In genomic region chr9:95750746-95751145, GRCm38 (mm10) we compare ENCODE assay signal across 9 mouse cellular contexts. TPM values are rescaled to one million over a fixed set of nuclear protein-coding genes. Genes with fewer than 3 reads are reported as not detected.
DNase-seq lines count a peak whose midpoint lies in the region; ATAC-seq lines count a peak whose summit lies in the region.
"Had no signal": no experiment of that assay in that cellular context is flagged by ENCODE, and none has a peak within 500 bp of the region (broad histone marks: within the 10 kb centered on the region; RNA-seq: fewer than 3 reads in every experiment).

No protein-coding gene starts in this region.

- intact Hi-C loops in heart, postnatal 36 days (cut with DNase I): loop anchor here (5.0 kb wide), 1 partner anchor 102 kb away; no protein-coding TSS in a partner anchor

- no peak overlapping the region for H3K9ac ChIP-seq in heart, embryonic 14.5 days (ENCODE audit: low read length)
- peak overlapping the region; percentile 91 for H3K9ac ChIP-seq in hindbrain, embryonic 14.5 days
- peak overlapping the region; percentile 87 for H3K9ac ChIP-seq in midbrain, embryonic 13.5 days (replicated peaks)

- DNase-seq in heart, postnatal 36 days: no peak
- DNase-seq in embryonic facial prominence, embryonic 10.5 days (ENCODE audit: low spot score): no peak
- peak; percentile 53 for DNase-seq in hindbrain, embryonic 14.5 days (ENCODE audit: low spot score)
- no peak for DNase-seq in spleen, postnatal 10 days (ENCODE audit: low spot score in 2 of 2)
- no peak for DNase-seq in cerebellum, adult 8-10 months
- no peak for DNase-seq in kidney, adult 8-10 months

- H3K9me3 ChIP-seq in heart, embryonic 14.5 days (ENCODE audit: control insufficient read depth, low read length): no peaks in the 10 kb centered on the region
- H3K9me3 ChIP-seq in embryonic facial prominence, embryonic 10.5 days: no peaks in the 10 kb centered on the region
- no peaks in the 10 kb centered on the region for H3K9me3 ChIP-seq in hindbrain, embryonic 14.5 days (ENCODE audit: control insufficient read depth, low read length)
- no peaks in the 10 kb centered on the region for H3K9me3 ChIP-seq in midbrain, embryonic 13.5 days

- peak overlapping the region in 1 of 2 experiments; percentile 92; a peak in 2 of 4 replicates for H3K4me3 ChIP-seq in heart, embryonic 14.5 days (ENCODE audit: control insufficient read depth in 1 of 2, insufficient read depth in 1 of 2, low read depth in 1 of 2, low read length in 2 of 2)
- H3K4me3 ChIP-seq in embryonic facial prominence, embryonic 10.5 days: peak overlapping the region; percentile 76
- H3K4me3 ChIP-seq in hindbrain, embryonic 14.5 days (replicated peaks; ENCODE audit: low read length): peak overlapping the region; percentile 88
- H3K4me3 ChIP-seq in midbrain, embryonic 13.5 days (replicated peaks): peak overlapping the region; percentile 91

- WGBS in heart, embryonic 14.5 days: 45% methylated on average over 9 of the region's 9 CpGs
- WGBS in embryonic facial prominence, embryonic 10.5 days: 39% methylated on average over 9 of the region's 9 CpGs
- 44% methylated on average over 9 of the region's 9 CpGs for WGBS in hindbrain, embryonic 14.5 days
- 42% methylated on average over 9 of the region's 9 CpGs for WGBS in midbrain, embryonic 13.5 days

- H3K4me2 ChIP-seq in heart, embryonic 14.5 days (ENCODE audit: low read length): peak overlapping the region; percentile 90
- peak overlapping the region; percentile 62 for H3K4me2 ChIP-seq in hindbrain, embryonic 14.5 days (replicated peaks)
- peak overlapping the region; percentile 83 for H3K4me2 ChIP-seq in midbrain, embryonic 13.5 days (replicated peaks)

- no peak for ATAC-seq in heart, embryonic 14.5 days (ENCODE audit: insufficient number of reproducible peaks, insufficient read depth, low FRiP score, low read depth)
- ATAC-seq in hindbrain, embryonic 14.5 days (ENCODE audit: low FRiP score): no peak
- no peak for ATAC-seq in midbrain, embryonic 13.5 days

- peaks cover 2 to 10% of the 10 kb centered on the region in 2 experiments; a peak in 2 of 4 replicates for H3K4me1 ChIP-seq in heart, embryonic 14.5 days (ENCODE audit: control insufficient read depth in 2 of 2, insufficient read depth in 2 of 2, low read length in 2 of 2)
- peaks cover 6% of the 10 kb centered on the region for H3K4me1 ChIP-seq in embryonic facial prominence, embryonic 10.5 days
- peaks cover 20% of the 10 kb centered on the region for H3K4me1 ChIP-seq in hindbrain, embryonic 14.5 days (replicated peaks; ENCODE audit: control insufficient read depth, insufficient read depth, low read length)
- peaks cover 20% of the 10 kb centered on the region for H3K4me1 ChIP-seq in midbrain, embryonic 13.5 days (replicated peaks)

- no peaks in the 10 kb centered on the region for H3K36me3 ChIP-seq in heart, embryonic 14.5 days (ENCODE audit: control insufficient read depth, insufficient read depth, low read length)
- no peaks in the 10 kb centered on the region for H3K36me3 ChIP-seq in embryonic facial prominence, embryonic 10.5 days (replicated peaks)
- H3K36me3 ChIP-seq in hindbrain, embryonic 14.5 days (replicated peaks; ENCODE audit: control insufficient read depth, insufficient read depth): no peaks in the 10 kb centered on the region
- no peaks in the 10 kb centered on the region for H3K36me3 ChIP-seq in midbrain, embryonic 13.5 days

- H3K27me3 ChIP-seq in heart, embryonic 14.5 days (ENCODE audit: control insufficient read depth, insufficient read depth, low read length): peaks cover 12% of the 10 kb centered on the region
- peaks cover 43% of the 10 kb centered on the region for H3K27me3 ChIP-seq in embryonic facial prominence, embryonic 10.5 days (replicated peaks; ENCODE audit: low read depth, poor library complexity, severe bottlenecking)
- H3K27me3 ChIP-seq in hindbrain, embryonic 14.5 days (ENCODE audit: control insufficient read depth, insufficient read depth, low read length): no peaks in the 10 kb centered on the region
- peaks cover 10% of the 10 kb centered on the region for H3K27me3 ChIP-seq in midbrain, embryonic 13.5 days

- H3K27ac ChIP-seq in heart, embryonic 14.5 days (replicated peaks in 1 of 2; ENCODE audit: control insufficient read depth in 1 of 2, insufficient read depth in 1 of 2, low read depth in 2 of 2, low read length in 2 of 2): no peak overlapping the region
- H3K27ac ChIP-seq in embryonic facial prominence, embryonic 10.5 days (replicated peaks): no peak overlapping the region
- H3K27ac ChIP-seq in hindbrain, embryonic 14.5 days: no peak overlapping the region
- no peak overlapping the region for H3K27ac ChIP-seq in midbrain, embryonic 13.5 days

RNA-seq across cellular contexts. Expression of gene Trpc1, which starts 0.6 kb away (rescaled TPM):
- 2.9 and 3.7 TPM in 2 replicates for polyA plus RNA-seq in heart, embryonic 14.5 days (2014; fragmentation: Nextera tagmentation; extraction: Ambion mirVana)
- 1 to 10 TPM; 6.6 to 7.5 TPM for total RNA-seq in heart, postnatal 36 days (2021)
- polyA plus RNA-seq in embryonic facial prominence, embryonic 10.5 days (2016; fragmentation: Nextera tagmentation; extraction: Ambion mirVana): 1.9 and 2.4 TPM in 2 replicates
- polyA plus RNA-seq in hindbrain, embryonic 14.5 days (2014; fragmentation: Nextera tagmentation; extraction: Ambion mirVana): 11.8 and 12.3 TPM in 2 replicates
- polyA plus RNA-seq in midbrain, embryonic 13.5 days (2015; fragmentation: Nextera tagmentation; extraction: Ambion mirVana): 3.8 and 4.8 TPM in 2 replicates
- polyA plus RNA-seq: erythroblast, embryonic 14.5 days had no signal
